Mouse (Mus musculus) embryo, embryonic 10 days (tissue): ENCODE results near the gene Srcin1.

Source experiments
- DNase-seq: peaks from one replicate; pipeline ENCODE4 v3.0.0-alpha.2; 2015; ENCODE audit warnings: low spot score

Srcin1 gene

GRCm38 (mm10) chr11:97502383-97502782 lies 73.6 kb downstream of the Srcin1 start:
- DNase-seq = no peak

- no peak for DNase-seq
Observed at GRCm38 (mm10) chr11:97500720-97501448, 75.1 kb downstream of the Srcin1 start.

GRCm38 (mm10) chr11:97499865-97500719 lies 75.9 kb downstream of the Srcin1 start, which contains the start of gene 4933428G20Rik:
4933428G20Rik (minus strand) TSS chr11:97500340.
- DNase-seq = no peak

GRCm38 (mm10) chr11:97497543-97497942 lies 78.4 kb downstream of the Srcin1 start:
- no peak for DNase-seq

GRCm38 (mm10) chr11:97492836-97493235 lies 83.2 kb downstream of the Srcin1 start:
- no peak for DNase-seq

GRCm38 (mm10) chr11:97491640-97492039 lies 84.3 kb downstream of the Srcin1 start:
- DNase-seq = no peak

- peak; percentile 91 for DNase-seq
Observed at GRCm38 (mm10) chr11:97489589-97490324, 86.2 kb downstream of the Srcin1 start.

GRCm38 (mm10) chr11:97487656-97488055 lies 88.3 kb downstream of the Srcin1 start:
- DNase-seq = no peak

GRCm38 (mm10) chr11:97485661-97486060 lies 90.3 kb downstream of the Srcin1 start:
- no peak for DNase-seq

GRCm38 (mm10) chr11:97479824-97480223 lies 96.2 kb downstream of the Srcin1 start:
- DNase-seq = no peak

- DNase-seq = no peak
Observed at GRCm38 (mm10) chr11:97479085-97479484, 96.9 kb downstream of the Srcin1 start.

- no peak for DNase-seq
Observed at GRCm38 (mm10) chr11:97478345-97478744, 97.6 kb downstream of the Srcin1 start.

- no peak for DNase-seq
Observed at GRCm38 (mm10) chr11:97477431-97477830, 98.6 kb downstream of the Srcin1 start.

- DNase-seq = peak; percentile 84
Observed at GRCm38 (mm10) chr11:97476334-97477095, 99.5 kb downstream of the Srcin1 start.

GRCm38 (mm10) chr11:97471276-97471675 lies 104.7 kb downstream of the Srcin1 start:
- DNase-seq = no peak

GRCm38 (mm10) chr11:97469828-97470227 lies 106.2 kb downstream of the Srcin1 start:
- no peak for DNase-seq

- peak; percentile 96 for DNase-seq
Observed at GRCm38 (mm10) chr11:97468639-97469287, 107.2 kb downstream of the Srcin1 start.

GRCm38 (mm10) chr11:97466444-97467160 lies 109.4 kb downstream of the Srcin1 start:
- no peak for DNase-seq

GRCm38 (mm10) chr11:97465957-97466356 lies 110.0 kb downstream of the Srcin1 start:
- no peak for DNase-seq

GRCm38 (mm10) chr11:97463991-97464390 lies 112.0 kb downstream of the Srcin1 start:
- no peak for DNase-seq
